8 mouse cellular contexts compared by ENCODE assay signal in genomic region chr13:31082448-31083140, GRCm38 (mm10).
DNase-seq lines count a peak whose midpoint lies in the region; ATAC-seq and TF ChIP-seq lines count a peak whose summit lies in the region.

No protein-coding gene starts in this region.

- H3K36me3 ChIP-seq in ES-E14 (ENCODE audit: control insufficient read depth, insufficient read depth, low read length, poor library complexity, severe bottlenecking) = no peaks in the 10 kb centered on the region
- H3K36me3 ChIP-seq in lung, embryonic 15.5 days = no peaks in the 10 kb centered on the region

- H3K27ac ChIP-seq in ES-E14 (ENCODE audit: insufficient read depth, low read depth, low read length, poor library complexity, severe bottlenecking) = no peak overlapping the region
- H3K27ac ChIP-seq in lung, embryonic 15.5 days = no peak overlapping the region

- H3K27me3 ChIP-seq in lung, embryonic 15.5 days = peaks cover 19% of the 10 kb centered on the region

- no peak overlapping the region for H3K9ac ChIP-seq in ES-E14 (ENCODE audit: insufficient read depth, low read depth, low read length, poor library complexity, severe bottlenecking)
- H3K9ac ChIP-seq in lung, embryonic 15.5 days = no peak overlapping the region

- WGBS in lung, embryonic 15.5 days = 15% methylated on average over 13 of the region's 13 CpGs

- DNase-seq in 416B (ENCODE audit: low read depth) = peak; percentile 80
- DNase-seq in ES-E14 (ENCODE audit: low read depth, low spot score) = peak; percentile 45
- DNase-seq in cerebellum, adult 11-12 months = peak; percentile 6
- DNase-seq in frontal cortex, postnatal 25 days (ENCODE audit: low spot score in 2 of 2) = peak; percentile 22 to 64
- peak; percentile 79 to 80 for DNase-seq in kidney, postnatal 36 days
- DNase-seq in ovary, postnatal 36 days (ENCODE audit: low spot score) = peak; percentile 11

- H3K4me2 ChIP-seq in lung, embryonic 15.5 days = 0 out of 2 replicates have a peak overlapping the region, but pooled peaks have one; percentile 4

- in situ Hi-C loops in ES-E14 (cut with MboI; ENCODE audit: low sequenced_read_pairs in 2 of 2, unreplicated experiment in 2 of 2) = loop anchor here (10.0 to 25.0 kb wide), 2 partner anchors 530 to 532 kb away; no protein-coding TSS in a partner anchor

- no peak for ATAC-seq in lung, embryonic 15.5 days (ENCODE audit: borderline replicate concordance, extremely low read depth, low FRiP score, low TSS enrichment)
- no peak for ATAC-seq in erythroblast, adult 5-6 weeks (replicated peaks; ENCODE audit: low FRiP score, poor library complexity, severe bottlenecking)

- no peaks in the 10 kb centered on the region for H3K9me3 ChIP-seq in ES-E14 (ENCODE audit: control insufficient read depth, insufficient read depth, low read depth, low read length)
- H3K9me3 ChIP-seq in lung, embryonic 15.5 days = no peaks in the 10 kb centered on the region

- H3K4me3 ChIP-seq in ES-E14 (ENCODE audit: insufficient read depth in 1 of 2, low read depth in 1 of 2, low read length in 2 of 2, poor library complexity in 1 of 2, severe bottlenecking in 1 of 2) = no peak overlapping the region
- no peak overlapping the region for H3K4me3 ChIP-seq in lung, embryonic 15.5 days

- no peaks in the 10 kb centered on the region for H3K4me1 ChIP-seq in ES-E14 (ENCODE audit: control insufficient read depth in 2 of 2, insufficient read depth in 2 of 2, low read length in 2 of 2, poor library complexity in 1 of 2)
- peaks cover 4% of the 10 kb centered on the region; the same call in 1 of the 2 replicates for H3K4me1 ChIP-seq in lung, embryonic 15.5 days

TF ChIP-seq in ES-E14, 5 proteins besides CTCF, POLR2A, EP300 and RAD21:
- TF ChIP-seq CHD2 (IDR thresholded peaks at IDR 0.05; ENCODE audit: low read depth, low read length) (no peak), ZC3H11A (IDR thresholded peaks at IDR 0.05; ENCODE audit: borderline replicate concordance, low read depth, low read length) (peak; percentile 91)

Comparison
In these comparisons a context has a peak if more than half of its experiments do, and no peak if none do; other contexts are left out.
1. DNase-seq: peak in every context shown above with its lines; median percentile 80 in 416B; 80 in kidney, postnatal 36 days; 45 in ES-E14; 43 in frontal cortex, postnatal 25 days; 11 in ovary, postnatal 36 days; 6 in cerebellum, adult 11-12 months.